Mouse (Mus musculus) lung, embryonic 14.5 days (tissue): ENCODE measurements around the gene Fli1. TPM values are rescaled to one million over a fixed set of nuclear protein-coding genes. Genes with fewer than 3 reads are reported as not detected.
A peak's percentile ranks its signal among the peaks of the same experiment; 100 is the strongest.

Experiments
- ATAC-seq: fragments of 200-750 bp; cut with Nextera tagmentation; 2 replicates; pipeline ENCODE4 v1.8.0; 2017; ENCODE audit warnings: mild to moderate bottlenecking, moderate TSS enrichment, moderate library complexity; ENCODE audit not compliant: insufficient read depth
- DNase-seq: peaks from one replicate; pipeline ENCODE4 v3.0.0-alpha.2; 2015
- H3K27ac ChIP-seq: fragments of 300-500 bp; sonication (generic); 2 replicates; pipeline ENCODE4 v1.5.1; 2014; ENCODE audit warnings: low read depth, mild to moderate bottlenecking, moderate library complexity
- H3K27me3 ChIP-seq: fragments of 300-500 bp; sonication (generic); 2 replicates; pipeline ENCODE4 v1.6.1; 2014; ENCODE audit warnings: low read length, control low read depth; ENCODE audit not compliant: insufficient read depth
- H3K36me3 ChIP-seq: fragments of 300-500 bp; sonication (generic); 2 replicates; pipeline ENCODE4 v1.6.1; 2014; ENCODE audit warnings: control low read depth; ENCODE audit not compliant: insufficient read depth
- H3K4me1 ChIP-seq: fragments of 300-500 bp; sonication (generic); 2 replicates; pipeline ENCODE4 v1.6.1; 2014; ENCODE audit warnings: antibody characterized with exemption, control low read depth; ENCODE audit not compliant: insufficient read depth
- H3K4me2 ChIP-seq: fragments of 300-500 bp; sonication (generic); 2 replicates; pipeline ENCODE4 v1.6.1; 2014; ENCODE audit warnings: mild to moderate bottlenecking
- H3K4me3 ChIP-seq: fragments of 300-500 bp; sonication (generic); 2 replicates; pipeline ENCODE4 v1.5.1; 2014; ENCODE audit warnings: low read depth, low read length
- H3K9ac ChIP-seq: fragments of 300-500 bp; sonication (generic); 2 replicates; pipeline ENCODE4 v1.6.1; 2014
- H3K9me3 ChIP-seq: fragments of 300-500 bp; sonication (generic); 2 replicates; pipeline ENCODE4 v1.6.1; 2016; ENCODE audit warnings: low read depth, low read length, control low read depth
- CTCF ChIP-seq: IDR thresholded peaks from 2 replicates; pipeline ENCODE4 v1.5.1; 2016; ENCODE audit warnings: antibody characterized with exemption, low read depth
- WGBS: fragments of 180-500 bp; shearing (Covaris S2); extraction: QIAGEN DNeasy Blood & Tissue Kit; methylation state at CpG from one replicate; pipeline ENCODE4 v1.1.7; 2014; 5-methylcytosine and 5-hydroxymethylcytosine counted together
- polyA plus RNA-seq: library from polyadenylated mRNA; unstranded; fragments of >200 nt; fragmentation: Nextera tagmentation; extraction: Ambion mirVana; gene quantifications from 2 replicates; pipeline ENCODE4 v1.2.1, GENCODE M21; 2014

The Fli1 gene
- polyA plus RNA-seq, 1 experiment from 2014 or later = 37.8 TPM

DNA sequence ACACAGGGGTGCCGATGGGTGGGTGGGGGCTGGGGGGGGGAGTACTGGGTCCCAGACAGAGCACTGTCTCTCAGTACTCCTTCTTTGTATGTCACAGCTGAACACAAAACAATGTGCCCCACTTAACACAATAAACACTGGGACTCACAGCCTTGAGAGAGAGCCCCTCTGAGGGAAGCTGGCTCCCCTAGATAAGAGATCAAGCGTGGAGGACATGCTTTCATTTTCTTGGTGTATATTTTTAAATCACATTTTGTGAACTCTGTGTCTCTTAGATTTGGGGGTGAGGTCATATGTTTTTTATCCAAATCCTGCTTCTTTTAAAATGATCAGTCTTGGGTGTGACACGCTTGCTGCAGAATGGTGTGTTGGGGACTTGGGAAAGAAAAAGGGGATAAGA lies 12.6 kb upstream of the Fli1 start:
- H3K27ac ChIP-seq = no peak overlapping the region

DNA sequence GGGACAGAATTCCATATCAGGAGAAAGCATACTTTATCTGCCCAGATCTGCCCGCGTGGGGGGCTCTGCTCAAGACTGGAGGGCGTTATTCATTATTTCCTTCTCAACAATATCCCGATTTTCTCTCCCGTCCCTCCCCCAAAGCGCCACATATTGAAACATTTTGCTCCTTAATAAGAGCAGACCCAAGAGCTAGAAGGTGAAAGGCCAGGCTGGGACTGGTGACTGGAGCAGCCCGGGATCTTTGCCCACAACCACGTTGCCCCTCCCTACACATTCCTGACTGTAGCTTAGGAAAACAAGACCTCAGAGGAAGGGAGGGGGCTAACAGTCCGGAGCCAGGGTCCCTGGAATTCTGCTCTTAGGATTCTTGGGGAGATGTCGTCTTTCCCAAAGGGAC lies 7.9 kb upstream of the Fli1 start:
- peak overlapping the region; percentile 31 for H3K4me2 ChIP-seq
- peaks cover 14% of the 10 kb centered on the region for H3K27me3 ChIP-seq
- H3K27ac ChIP-seq = peak overlapping the region; percentile 76
- no peak overlapping the region for H3K9ac ChIP-seq
- TF ChIP-seq CTCF = no peak
- no peaks in the 10 kb centered on the region for H3K36me3 ChIP-seq
- WGBS = 9% methylated on average over 10 of the region's 10 CpGs
- no peak overlapping the region for H3K4me3 ChIP-seq
- peaks cover 24% of the 10 kb centered on the region for H3K4me1 ChIP-seq
- H3K9me3 ChIP-seq = no peaks in the 10 kb centered on the region
- 0 out of 2 replicates have a peak, but pooled peaks have one; percentile 48 for ATAC-seq
- DNase-seq = peak; percentile 62

More for the DNA sequence above, 12.6 kb upstream of the Fli1 start:
- Histone ChIP-seq H3K4me3 (no peak overlapping the region), H3K36me3 (no peaks in the 10 kb centered on the region), H3K27me3 (no peaks in the 10 kb centered on the region), H3K4me1 (peaks cover 9% of the 10 kb centered on the region), H3K9ac (no peak overlapping the region), H3K9me3 (no peaks in the 10 kb centered on the region), H3K4me2 (no peak overlapping the region)
- ATAC-seq = no peak
- no peak for DNase-seq
- 62% methylated on average over 3 of the region's 3 CpGs for WGBS
- TF ChIP-seq CTCF = no peak

DNA sequence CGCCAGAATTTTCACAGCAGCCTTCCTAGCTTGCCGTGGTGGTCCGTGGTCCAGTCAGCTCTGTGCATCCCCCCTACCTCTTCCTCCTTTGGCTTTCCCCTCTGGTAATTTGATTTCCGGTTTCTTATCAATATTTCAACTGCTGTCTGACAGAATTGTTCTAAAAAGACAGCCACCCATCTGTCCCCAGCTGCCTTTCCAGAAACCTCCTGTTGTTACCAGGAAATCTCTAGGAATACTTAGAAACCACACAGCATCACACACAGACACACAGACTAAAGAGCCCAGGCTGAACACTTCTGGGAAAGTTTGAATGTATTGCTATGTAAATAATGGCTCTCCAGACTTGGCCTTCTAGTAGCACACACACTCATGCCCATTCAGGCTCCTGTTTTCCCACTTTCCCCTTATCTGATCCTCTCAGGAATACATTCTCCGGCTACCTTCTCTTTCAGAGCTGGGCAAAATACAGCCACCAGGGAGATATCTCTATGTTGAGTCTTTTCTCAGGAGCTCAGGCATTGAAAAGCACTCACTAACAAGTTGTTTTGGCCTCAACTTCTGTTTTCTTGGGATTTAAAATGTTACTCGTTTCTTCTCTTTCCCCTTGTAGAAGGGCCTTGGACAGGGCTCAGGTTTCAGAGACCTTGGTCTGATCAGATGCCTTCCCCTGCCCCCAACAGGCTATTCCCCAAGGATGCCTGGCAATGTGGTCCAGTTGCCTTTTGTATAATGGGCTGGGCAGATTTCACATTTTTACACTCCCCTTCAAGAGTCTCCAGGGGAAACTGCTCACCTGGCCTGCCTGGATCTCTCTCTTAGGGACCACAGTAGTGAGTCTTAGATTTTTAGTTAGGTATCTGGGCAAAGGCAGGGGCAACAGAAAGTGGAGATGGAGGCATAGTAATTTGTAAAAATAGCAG lies 7.1 kb upstream of the Fli1 start:
- H3K9me3 ChIP-seq = no peaks in the 10 kb centered on the region
- H3K36me3 ChIP-seq = no peaks in the 10 kb centered on the region
- no peak overlapping the region for H3K4me3 ChIP-seq
- H3K27ac ChIP-seq = peak overlapping the region; percentile 76
- WGBS = 13% methylated on average over 6 of the region's 6 CpGs
- no peak overlapping the region for H3K9ac ChIP-seq
- peak overlapping the region; percentile 27 for H3K4me2 ChIP-seq
- DNase-seq = peak; percentile 49
- peak; percentile 71 for ATAC-seq
- no peak for TF ChIP-seq CTCF
- H3K4me1 ChIP-seq = peaks cover 30% of the 10 kb centered on the region
- peaks cover 17% of the 10 kb centered on the region for H3K27me3 ChIP-seq

DNA sequence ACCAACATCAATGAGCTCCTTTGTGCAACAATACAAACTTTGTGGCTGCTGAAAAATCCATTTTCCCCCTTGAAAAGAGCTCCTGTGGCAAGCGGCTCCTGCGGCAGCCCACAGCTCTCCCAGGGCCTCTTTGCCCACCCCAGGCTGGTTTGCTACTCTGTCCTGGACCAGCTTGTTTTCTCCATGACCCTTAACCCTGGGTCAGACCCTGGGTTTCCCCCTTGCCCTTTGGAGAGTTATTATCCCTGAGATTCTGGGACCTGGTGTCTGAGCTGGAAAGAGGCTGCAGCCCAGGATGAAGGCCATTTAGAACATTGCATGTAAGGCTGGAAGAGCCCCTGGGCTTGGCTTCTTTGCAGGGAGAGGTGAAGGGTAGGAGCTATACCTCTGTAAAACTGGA lies 4.1 kb upstream of the Fli1 start:
- no peak for DNase-seq
- TF ChIP-seq CTCF = no peak
- no peak overlapping the region for H3K4me2 ChIP-seq
- 64% methylated on average over 2 of the region's 2 CpGs for WGBS
- H3K9me3 ChIP-seq = no peaks in the 10 kb centered on the region
- no peak overlapping the region for H3K9ac ChIP-seq
- H3K4me3 ChIP-seq = no peak overlapping the region
- no peak for ATAC-seq
- H3K27ac ChIP-seq = no peak overlapping the region
- H3K4me1 ChIP-seq = peaks cover 47% of the 10 kb centered on the region
- H3K36me3 ChIP-seq = no peaks in the 10 kb centered on the region
- H3K27me3 ChIP-seq = peaks cover 43% of the 10 kb centered on the region

DNA sequence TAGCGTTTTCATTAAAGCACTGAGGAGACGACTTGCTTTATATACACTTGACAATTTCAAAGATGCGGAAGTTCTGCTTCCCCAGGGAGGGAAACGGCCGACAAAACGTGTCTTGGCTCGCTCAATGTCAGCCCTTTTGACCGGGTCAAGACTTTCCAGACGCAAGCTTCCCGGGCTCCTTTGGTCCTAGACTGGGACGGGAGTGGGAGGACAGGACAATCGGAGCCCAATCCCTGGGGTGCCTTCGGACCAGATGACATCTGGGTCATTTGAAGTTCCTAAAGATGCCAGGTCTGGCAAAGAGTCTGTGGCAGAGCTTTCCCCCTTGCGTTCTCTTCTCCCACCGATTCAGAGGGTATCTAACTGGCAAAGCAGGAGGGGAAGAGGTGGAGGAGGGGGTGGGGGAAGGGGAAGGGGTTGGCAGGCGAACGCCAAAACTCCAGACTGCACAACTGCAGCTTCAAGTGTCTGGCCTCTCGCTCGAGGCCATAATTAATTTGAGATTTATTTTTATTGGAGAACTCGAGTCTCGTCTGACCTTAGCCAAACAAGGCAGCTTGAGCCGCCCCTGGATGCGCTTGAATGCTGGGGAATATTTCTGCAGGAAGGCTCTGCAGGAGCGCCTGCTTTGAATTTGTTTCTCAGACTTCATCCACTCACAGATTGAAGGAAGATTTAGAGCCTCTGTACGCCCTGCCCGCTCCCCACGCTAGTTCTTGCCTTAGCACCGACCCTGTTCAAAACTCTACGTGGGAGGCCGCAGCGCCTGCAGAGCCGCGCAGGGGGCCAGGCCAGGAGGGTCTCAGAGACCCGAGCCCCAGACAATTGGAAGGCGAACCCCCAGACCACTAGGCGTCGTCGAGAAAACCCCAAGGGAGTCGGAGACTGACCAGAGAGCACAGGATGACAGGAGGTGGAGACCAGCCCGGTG lies 2.3 kb upstream of the Fli1 start:
- ATAC-seq (no peak), DNase-seq (peak; percentile 54)
- Histone ChIP-seq H3K4me3 (0 out of 2 replicates have a peak overlapping the region, but pooled peaks have one; percentile 2), H3K4me1 (peaks cover 41% of the 10 kb centered on the region), H3K27me3 (peaks cover 48% of the 10 kb centered on the region), H3K36me3 (no peaks in the 10 kb centered on the region), H3K9ac (no peak overlapping the region; the same call in 1 of the 2 replicates), H3K4me2 (peak overlapping the region; percentile 45), H3K27ac (0 out of 2 replicates have a peak overlapping the region, but pooled peaks have one; percentile 50), H3K9me3 (no peaks in the 10 kb centered on the region)
- TF ChIP-seq CTCF = no peak
- whole genome bisulfite sequencing = 7% methylated on average over 40 of the region's 40 CpGs

DNA sequence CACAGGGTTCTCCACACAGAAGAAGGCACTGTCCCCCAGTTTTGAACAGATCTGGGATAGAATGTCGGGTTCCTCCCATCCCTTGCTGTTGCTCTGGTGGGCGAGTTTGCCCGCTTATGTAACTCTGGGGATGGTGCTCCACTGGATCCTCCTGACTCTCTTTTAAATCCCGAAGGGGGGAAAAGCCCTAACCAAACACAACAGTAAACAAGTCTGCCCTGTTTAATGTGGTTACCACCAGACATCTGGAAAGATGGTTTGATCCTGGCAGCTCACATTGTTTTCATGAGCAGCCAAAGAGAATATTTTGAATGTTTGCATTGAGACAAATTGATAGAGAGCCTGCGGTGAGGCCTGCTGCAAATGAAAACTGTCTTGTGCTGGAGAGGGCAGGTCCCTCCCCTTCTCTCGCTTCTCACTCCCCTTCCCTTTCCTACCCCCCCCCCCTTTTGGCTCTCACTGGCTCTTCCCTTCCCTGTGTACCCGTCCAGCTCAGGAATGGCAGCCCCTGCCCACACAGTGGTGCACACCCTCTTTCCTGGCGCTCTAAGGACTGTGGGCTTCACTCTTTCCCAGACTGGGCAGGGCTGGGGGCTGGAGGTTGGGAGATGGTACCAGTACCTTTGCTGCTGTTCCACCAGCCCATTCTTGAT lies 1.4 kb upstream of the Fli1 start:
- DNase-seq (peak; percentile 45), ATAC-seq (peak; percentile 29; the same call in 1 of the 2 replicates)
- H3K9ac ChIP-seq = peak overlapping the region; percentile 9; the same call in 1 of the 2 replicates
- peaks cover 48% of the 10 kb centered on the region for H3K27me3 ChIP-seq
- no peaks in the 10 kb centered on the region for H3K9me3 ChIP-seq
- H3K36me3 ChIP-seq = no peaks in the 10 kb centered on the region
- H3K27ac ChIP-seq = peak overlapping the region; percentile 46; the same call in 1 of the 2 replicates
- 22% methylated on average over 8 of the region's 8 CpGs for WGBS
- H3K4me1 ChIP-seq = peaks cover 34% of the 10 kb centered on the region
- TF ChIP-seq CTCF = no peak
- peak overlapping the region; percentile 97 for H3K4me2 ChIP-seq
- peak overlapping the region; percentile 78; the same call in 1 of the 2 replicates for H3K4me3 ChIP-seq
